Mouse (Mus musculus) layer of hippocampus, postnatal 10 days (tissue): ENCODE measurements at regions not wholly inside any gene's neighbourhood (a gene's known extent, or its start where the extent isn't known, plus 50 kb on each side); places are given as distances from the start of the nearest gene placed in this dataset.

Experiments used
- DNase-seq, 2 experiments: peaks; one replicate each; pipeline ENCODE4 v3.0.0; 2021; ENCODE audit warnings: low spot score in 2 of 2

- DNase-seq = no peak
Measured at GRCm38 (mm10) chr1:57573829-57574228, 166.9 kb upstream of the Tyw5 start.

- no peak for DNase-seq
Measured at GRCm38 (mm10) chr1:57574530-57574929, 167.6 kb upstream of the Tyw5 start.

GRCm38 (mm10) chr1:57576066-57576753 lies 169.3 kb upstream of the Tyw5 start:
- no peak for DNase-seq

GRCm38 (mm10) chr1:57579086-57579485 lies 172.2 kb upstream of the Tyw5 start:
- DNase-seq = no peak

- DNase-seq = no peak
Measured at GRCm38 (mm10) chr1:57593707-57594589, 180.0 kb upstream of the Spats2l start.

GRCm38 (mm10) chr1:57594815-57595214 lies 179.1 kb upstream of the Spats2l start:
- DNase-seq = no peak

- no peak for DNase-seq
Measured at GRCm38 (mm10) chr1:57600951-57601350, 173.0 kb upstream of the Spats2l start.

- DNase-seq = no peak
Measured at GRCm38 (mm10) chr1:57605525-57605924, 168.4 kb upstream of the Spats2l start.

- no peak for DNase-seq
Measured at GRCm38 (mm10) chr1:57606060-57606683, 167.8 kb upstream of the Spats2l start.

GRCm38 (mm10) chr1:57607026-57607425 lies 166.9 kb upstream of the Spats2l start:
- DNase-seq = no peak

GRCm38 (mm10) chr1:57607626-57608422 lies 166.1 kb upstream of the Spats2l start:
- no peak for DNase-seq

GRCm38 (mm10) chr1:57608423-57608679 lies 165.6 kb upstream of the Spats2l start:
- DNase-seq = no peak

GRCm38 (mm10) chr1:57609307-57609706 lies 164.7 kb upstream of the Spats2l start:
- no peak for DNase-seq

GRCm38 (mm10) chr1:57612171-57612570 lies 161.8 kb upstream of the Spats2l start:
- DNase-seq = no peak

GRCm38 (mm10) chr1:57612931-57613804 lies 160.8 kb upstream of the Spats2l start:
- DNase-seq = no peak

- DNase-seq = no peak
Measured at GRCm38 (mm10) chr1:57615155-57615554, 158.8 kb upstream of the Spats2l start.

- no peak for DNase-seq
Measured at GRCm38 (mm10) chr1:57617316-57617715, 156.6 kb upstream of the Spats2l start.

GRCm38 (mm10) chr1:57622561-57622960 lies 151.4 kb upstream of the Spats2l start:
- DNase-seq = no peak

GRCm38 (mm10) chr1:57633986-57634385 lies 140.0 kb upstream of the Spats2l start:
- no peak for DNase-seq

GRCm38 (mm10) chr1:57642131-57642530 lies 131.8 kb upstream of the Spats2l start:
- DNase-seq = no peak
